Mouse (Mus musculus) embryonic stem cell, embryonic (primary cell): ENCODE data around the gene Ppp1r35.

Source experiments
- CTCF ChIA-PET, 4 experiments: fragments of 300-600 bp in 2 of 4; fragments of 350-600 bp in 2 of 4; sonication (Branson Sonifier 250); formaldehyde crosslinking; loops; one replicate each; lab custom pipeline; 2022; ENCODE audit warnings: inconsistent platforms in 2 of 4; lab: Charles Lee
- POLR2A ChIA-PET, 4 experiments: fragments of 300-600 bp in 2 of 4; fragments of 350-600 bp in 2 of 4; sonication (Branson Sonifier 250); formaldehyde crosslinking; loops; one replicate each; lab custom pipeline; 2022; ENCODE audit warnings: antibody characterized with exemption in 4 of 4, inconsistent platforms in 1 of 4; lab: Charles Lee

Gene Ppp1r35

GRCm38 (mm10) chr5:137746851-137747325 is 31.8 kb upstream of the Ppp1r35 start:
- CTCF ChIA-PET, result interaction anchor here in 3 of 4 experiments (0.6 to 5.4 kb wide), 7 partner anchors 13 to 106 kb away, joined by 3 to 50 read pairs (median 4); partner anchors contain the start of gene Sap25 (in 1 of the 3)
- POLR2A ChIA-PET, result interaction anchor here in 3 of 4 experiments (0.8 to 2.0 kb wide), 6 partner anchors 13 to 1633 kb away, joined by 3 to 8 read pairs (median 6); partner anchors contain the start of gene Agfg2 (in 1 of the 3)

GRCm38 (mm10) chr5:137747326-137747961 is 31.2 kb upstream of the Ppp1r35 start:
- ChIA-PET CTCF (interaction anchor here in 3 of 4 experiments (0.5 to 5.4 kb wide), 6 partner anchors 12 to 140 kb away, joined by 3 to 50 read pairs (median 6); partner anchors contain the start of gene Sap25 (in 1 of the 3)), POLR2A (interaction anchor here in 3 of 4 experiments (0.8 to 2.0 kb wide), 4 partner anchors 12 to 1632 kb away, joined by 3 to 7 read pairs (median 4); no protein-coding TSS in a partner anchor)

GRCm38 (mm10) chr5:137748130-137748770 is 30.4 kb upstream of the Ppp1r35 start:
- CTCF ChIA-PET, result interaction anchor here (0.6 to 5.4 kb wide), 6 partner anchors 11 to 107 kb away, joined by 4 to 50 read pairs (median 7); partner anchors contain the start of gene Sap25 (in 1 of the 4)
- POLR2A ChIA-PET, result interaction anchor here (0.5 to 2.0 kb wide), 18 partner anchors 11 to 426 kb away, joined by 3 to 7 read pairs (median 4); partner anchors contain the start of genes Agfg2 (in 1 of the 4) and Ppp1r35 (in 1 of the 4)

GRCm38 (mm10) chr5:137749196-137749836 is 29.3 kb upstream of the Ppp1r35 start:
- CTCF ChIA-PET, result interaction anchor here (0.6 to 5.4 kb wide), 12 partner anchors 9 to 396 kb away, joined by 3 to 50 read pairs (median 3); no protein-coding TSS in a partner anchor
- POLR2A ChIA-PET, result interaction anchor here (0.6 to 1.8 kb wide), 21 partner anchors 8 to 1416 kb away, joined by 3 to 7 read pairs (median 3); partner anchors contain the start of genes Cldn15 (in 1 of the 4), Ppp1r35 (in 1 of the 4) and Sap25 (in 1 of the 4)

GRCm38 (mm10) chr5:137750212-137750611 is 28.4 kb upstream of the Ppp1r35 start:
- POLR2A ChIA-PET, result interaction anchor here in 2 of 4 experiments (0.6 to 4.2 kb wide), 7 partner anchors 8 to 238 kb away, joined by 3 to 17 read pairs (median 3); partner anchors contain the start of genes Nyap1 (in 2 of the 2) and Sap25 (in 1 of the 2)
- CTCF ChIA-PET, result interaction anchor here in 2 of 4 experiments (0.7 to 5.4 kb wide), 6 partner anchors 9 to 237 kb away, joined by 3 to 50 read pairs (median 4); no protein-coding TSS in a partner anchor

- CTCF ChIA-PET, result interaction anchor here in 3 of 4 experiments (0.7 to 1.5 kb wide), 9 partner anchors 8 to 238 kb away, joined by 3 to 13 read pairs (median 3); no protein-coding TSS in a partner anchor
- POLR2A ChIA-PET, result interaction anchor here in 2 of 4 experiments (0.9 to 4.2 kb wide), 9 partner anchors 8 to 249 kb away, joined by 3 to 17 read pairs (median 4); partner anchors contain the start of genes Nyap1 (in 2 of the 2), Fbxo24 (in 1 of the 2), Lrch4 (in 1 of the 2) and Pop7 (in 1 of the 2)
These were observed 27.3 kb upstream of the Ppp1r35 start for GRCm38 (mm10) chr5:137751221-137751887.

GRCm38 (mm10) chr5:137751988-137752387 is 26.7 kb upstream of the Ppp1r35 start:
- POLR2A ChIA-PET, result interaction anchor here in 3 of 4 experiments (0.6 to 4.2 kb wide), 11 partner anchors 8 to 770 kb away, joined by 3 to 17 read pairs (median 4); partner anchors contain the start of genes Fbxo24 (in 1 of the 3), Lrch4 (in 1 of the 3), Nyap1 (in 1 of the 3) and Pop7 (in 1 of the 3)
- CTCF ChIA-PET, result interaction anchor here in 3 of 4 experiments (0.7 to 2.1 kb wide), 13 partner anchors 8 to 228 kb away, joined by 3 to 13 read pairs (median 4); no protein-coding TSS in a partner anchor

GRCm38 (mm10) chr5:137753111-137753832 is 25.4 kb upstream of the Ppp1r35 start:
- CTCF ChIA-PET, result interaction anchor here in 3 of 4 experiments (0.6 to 2.1 kb wide), 10 partner anchors 8 to 251 kb away, joined by 3 to 15 read pairs (median 4); partner anchors contain the start of genes Pop7 (in 1 of the 3) and Tsc22d4 (in 1 of the 3)

GRCm38 (mm10) chr5:137755425-137755824 is 23.2 kb upstream of the Ppp1r35 start:
- ChIA-PET POLR2A (interaction anchor here in 1 of 4 experiments (0.6 kb wide), 2 partner anchors 90 to 419 kb away, joined by 4 to 5 read pairs; no protein-coding TSS in a partner anchor), CTCF (interaction anchor here (0.6 to 1.2 kb wide), 8 partner anchors 29 to 444 kb away, joined by 3 to 7 read pairs (median 4); no protein-coding TSS in a partner anchor)

More at GRCm38 (mm10) chr5:137753111-137753832, 25.4 kb upstream of the Ppp1r35 start:
- POLR2A ChIA-PET, result interaction anchor here in 3 of 4 experiments (0.5 to 4.2 kb wide), 10 partner anchors 11 to 419 kb away, joined by 3 to 17 read pairs (median 3); partner anchors contain the start of gene Nyap1 (in 1 of the 3)

- POLR2A ChIA-PET, result no interaction called here
- CTCF ChIA-PET, result interaction anchor here in 3 of 4 experiments (0.6 to 1.3 kb wide), 5 partner anchors 10 to 445 kb away, joined by 3 to 7 read pairs (median 3); no protein-coding TSS in a partner anchor
These were observed 22.5 kb upstream of the Ppp1r35 start for GRCm38 (mm10) chr5:137756106-137756505.

GRCm38 (mm10) chr5:137756882-137757661 is 21.6 kb upstream of the Ppp1r35 start:
- CTCF ChIA-PET, result interaction anchor here in 2 of 4 experiments (0.6 to 5.1 kb wide), 6 partner anchors 9 to 100 kb away, joined by 3 to 56 read pairs (median 11); partner anchors contain the start of gene Tsc22d4 (in 1 of the 2)

GRCm38 (mm10) chr5:137757887-137758286 is 20.8 kb upstream of the Ppp1r35 start:
- ChIA-PET CTCF (interaction anchor here (0.6 to 5.1 kb wide), 7 partner anchors 10 to 239 kb away, joined by 3 to 56 read pairs (median 4); partner anchors contain the start of genes Pcolce (in 1 of the 4) and Tsc22d4 (in 1 of the 4)), POLR2A (interaction anchor here in 2 of 4 experiments (0.8 to 2.1 kb wide), 5 partner anchors 9 to 101 kb away, joined by 3 to 5 read pairs (median 4); partner anchors contain the start of gene Tsc22d4 (in 1 of the 2))

More at GRCm38 (mm10) chr5:137756882-137757661, 21.6 kb upstream of the Ppp1r35 start:
- POLR2A ChIA-PET, result interaction anchor here in 2 of 4 experiments (0.8 to 2.1 kb wide), 2 partner anchors 8 to 100 kb away, joined by 3 to 5 read pairs; no protein-coding TSS in a partner anchor

- ChIA-PET CTCF (interaction anchor here (0.6 to 5.1 kb wide), 37 partner anchors 8 to 1753 kb away, joined by 3 to 56 read pairs (median 5); partner anchors contain the start of genes Sap25 (in 3 of the 4), Agfg2 (in 1 of the 4), Irs3 (in 1 of the 4) and Mospd3 (in 1 of the 4)), POLR2A (interaction anchor here (0.7 to 2.2 kb wide), 17 partner anchors 9 to 247 kb away, joined by 3 to 14 read pairs (median 4); partner anchors contain the start of genes Mospd3 (in 1 of the 4), Ppp1r35 (in 1 of the 4) and Tsc22d4 (in 1 of the 4))
These were observed 19.6 kb upstream of the Ppp1r35 start for GRCm38 (mm10) chr5:137758921-137759534.
